Mouse (Mus musculus) brain, embryonic 14.5 days (tissue): ENCODE data around the gene Mogs. TPM values are rescaled to one million over a fixed set of nuclear protein-coding genes. Genes with fewer than 3 reads are reported as not detected.

Source experiments
- DNase-seq: peaks from one replicate; pipeline ENCODE4 v3.0.0-alpha.2; 2011; ENCODE audit warnings: low read depth
- CTCF ChIP-seq: fragments of 200-500 bp; IDR thresholded peaks from 2 replicates; pipeline ENCODE4 v1.5.1; 2012; ENCODE audit warnings: inconsistent platforms, mild to moderate bottlenecking, moderate library complexity, borderline replicate concordance; ENCODE audit not compliant: insufficient read depth, insufficient read length; ENCODE audit errors: extremely low read depth
- POLR2A ChIP-seq: fragments of 200-500 bp; IDR thresholded peaks from 2 replicates; pipeline ENCODE4 v1.6.1; 2012; ENCODE audit warnings: mild to moderate bottlenecking, inconsistent platforms, borderline replicate concordance; ENCODE audit not compliant: poor library complexity, insufficient read depth, insufficient read length, severe bottlenecking; ENCODE audit errors: extremely low read depth
- polyA plus RNA-seq: library from polyadenylated mRNA; depleted of rRNA; stranded (reverse); fragments of >200 nt; gene quantifications from 2 replicates; pipeline ENCODE4 v1.2.3, GENCODE M21; 2012

The Mogs gene
- polyA plus RNA-seq, 1 experiment: 45.3 TPM

DNA sequence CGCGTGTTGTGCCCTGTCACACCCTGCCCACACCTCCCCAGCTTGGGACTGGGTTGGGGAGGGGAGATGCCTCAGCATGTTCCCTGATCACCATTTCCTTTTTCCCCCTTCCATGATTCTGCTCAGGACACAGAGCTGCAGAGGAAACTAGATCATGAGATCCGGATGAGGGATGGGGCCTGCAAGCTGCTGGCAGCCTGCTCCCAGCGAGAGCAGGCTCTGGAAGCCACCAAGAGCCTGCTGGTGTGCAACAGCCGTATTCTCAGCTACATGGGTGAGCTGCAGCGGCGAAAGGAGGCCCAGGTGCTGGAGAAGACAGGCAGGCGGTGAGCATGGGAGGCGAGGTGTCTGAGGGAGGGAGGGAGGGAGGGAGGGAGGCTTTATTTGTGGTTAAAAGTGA, 30.5 kb downstream of the Mogs start:
- no peak for DNase-seq
- TF ChIP-seq POLR2A (no peak), CTCF (no peak)

DNA sequence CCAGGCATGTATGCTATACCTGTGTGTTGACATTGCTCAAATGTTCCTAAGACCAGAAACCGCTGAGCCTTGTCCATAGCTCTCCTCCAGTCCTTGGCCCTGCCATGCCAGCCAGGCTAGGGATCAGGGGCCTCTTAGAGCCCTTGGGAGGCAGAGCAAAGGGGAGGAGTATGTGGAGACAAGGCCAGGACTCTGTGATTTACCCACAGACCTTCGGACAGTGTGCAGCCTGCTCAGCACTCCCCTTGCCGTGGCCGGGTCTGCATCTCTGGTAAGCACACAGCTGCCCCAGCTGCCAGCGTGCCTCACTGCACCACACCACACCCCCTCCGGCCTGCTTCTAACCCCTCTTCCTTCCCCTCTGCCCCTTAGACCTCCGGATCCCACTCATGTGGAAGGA, 32.0 kb downstream of the Mogs start:
- TF ChIP-seq POLR2A (no peak), CTCF (no peak)
- DNase-seq: no peak

DNA sequence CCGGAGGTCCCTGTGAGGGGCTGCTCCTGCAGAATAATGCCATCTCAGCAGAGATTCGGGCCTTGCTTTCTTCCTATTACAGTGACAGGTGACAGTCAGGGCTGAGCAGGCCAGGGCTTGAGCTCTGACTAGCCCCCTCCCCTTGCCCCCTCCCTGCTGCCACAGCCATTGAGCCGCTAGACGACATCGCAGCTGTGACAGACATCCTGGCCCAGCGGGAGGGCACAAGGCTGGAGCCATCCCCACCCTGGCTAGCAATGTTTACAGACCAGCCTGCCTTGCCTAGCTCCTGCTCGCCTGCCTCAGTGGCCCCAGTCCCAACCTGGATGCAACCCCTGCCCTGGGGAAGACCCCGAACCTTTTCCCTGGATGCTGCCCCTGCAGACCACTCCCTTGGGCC, 36.4 kb downstream of the Mogs start:
- TF ChIP-seq POLR2A (no peak), CTCF (no peak)
- DNase-seq: no peak

DNA sequence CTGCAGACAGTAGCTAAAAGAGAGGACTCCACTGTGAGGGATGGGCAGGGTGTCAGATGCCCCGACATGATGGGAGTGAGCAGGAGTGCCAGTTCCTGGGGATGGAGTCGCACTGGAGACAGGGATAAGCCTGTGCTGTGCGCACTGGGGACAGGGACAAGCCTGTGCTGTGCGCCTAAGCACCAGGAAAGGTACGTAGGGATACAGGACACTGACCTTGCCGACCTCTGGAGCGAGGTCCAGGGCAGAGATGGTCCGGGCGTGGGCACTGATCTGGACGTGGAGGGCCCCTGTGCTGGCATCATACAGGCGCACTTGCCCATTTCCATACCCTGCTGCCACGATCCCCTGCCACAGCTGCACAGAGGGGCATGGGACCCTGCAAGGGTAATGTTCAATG, 37.7 kb downstream of the Mogs start:
- TF ChIP-seq CTCF: no peak
- TF ChIP-seq POLR2A: no peak
- DNase-seq: no peak

DNA sequence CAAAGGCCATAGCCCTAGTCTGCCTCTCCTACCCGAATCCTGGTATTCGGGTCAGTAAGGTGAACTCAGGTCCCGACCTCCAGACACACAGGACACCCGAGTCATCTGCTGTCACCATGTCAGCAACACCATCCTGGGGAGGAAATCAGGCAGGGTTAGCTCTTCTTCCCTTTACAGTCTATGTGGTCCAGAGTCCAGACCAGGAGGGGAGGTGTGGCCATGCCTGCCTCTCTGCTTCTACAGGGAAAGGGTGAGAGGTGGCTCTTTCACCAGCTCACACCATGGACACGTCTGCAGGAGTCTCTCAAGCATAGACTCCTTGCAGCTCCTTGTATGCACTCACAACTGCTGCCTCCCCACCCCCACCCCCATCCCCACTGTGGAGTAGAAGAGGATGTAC, 38.2 kb downstream of the Mogs start:
- DNase-seq: no peak
- TF ChIP-seq CTCF: no peak
- TF ChIP-seq POLR2A: no peak

DNA sequence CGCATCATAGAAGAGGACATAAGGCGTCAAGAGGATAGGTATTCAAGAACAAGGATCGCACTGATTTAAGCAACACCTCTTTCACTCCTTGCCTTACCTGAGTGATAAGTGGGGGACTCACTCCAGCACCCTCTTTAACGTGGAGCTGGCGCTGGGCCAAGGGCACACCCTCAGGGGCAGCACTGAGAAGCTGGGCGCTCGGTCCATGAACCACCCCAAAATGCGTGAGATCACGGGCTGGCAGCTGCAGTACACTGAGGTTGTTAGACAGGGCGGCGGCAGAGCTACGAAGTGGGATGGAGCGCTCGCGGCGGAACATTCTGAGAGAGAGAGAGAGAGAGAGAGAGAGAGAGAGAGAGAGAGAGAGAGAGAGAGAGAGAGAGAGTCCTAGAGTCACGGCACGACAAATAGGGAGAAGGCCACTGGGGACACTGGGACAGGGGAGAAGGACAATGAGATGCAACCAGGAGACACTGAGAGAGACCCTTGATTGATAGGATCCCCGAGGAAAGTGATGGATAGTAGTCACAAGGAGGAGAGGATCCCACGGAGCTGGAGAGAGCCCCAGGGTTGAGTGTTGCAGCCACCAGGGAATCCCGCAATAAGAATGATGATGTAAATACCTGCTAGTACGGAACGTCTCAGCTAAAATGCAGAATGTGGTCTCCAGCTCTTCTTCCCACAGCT, 40.4 kb downstream of the Mogs start:
- DNase-seq: peak; percentile 50

DNA sequence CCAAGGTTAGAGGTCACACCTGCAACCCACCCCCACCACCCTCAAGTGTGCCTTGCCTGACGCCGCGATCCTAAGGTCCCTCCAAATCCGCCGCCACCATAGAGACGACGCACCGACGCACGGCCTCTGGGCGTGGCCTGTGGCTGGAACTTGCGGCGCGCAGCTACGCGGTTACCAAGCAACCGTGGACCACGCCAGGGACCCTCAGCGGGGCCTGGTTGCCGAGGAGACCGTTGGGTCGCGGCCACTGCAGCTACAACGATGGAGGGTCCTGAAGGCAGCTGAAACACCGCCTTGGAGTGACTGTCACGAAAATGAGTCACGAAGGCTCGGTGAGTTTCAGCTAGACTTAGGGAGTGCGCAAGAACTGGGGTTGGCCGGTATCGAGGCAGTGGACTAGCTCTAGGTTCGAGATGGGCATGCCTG, 41.0 kb downstream of the Mogs start, which contains the start of the genes Wdr54 and 1700003E16Rik:
Gene Wdr54 (minus strand): TSS at position 139 of the 426 bp plus-strand sequence.
Gene 1700003E16Rik (plus strand): TSS at position 146 of the 426 bp plus-strand sequence.
- peak; percentile 94 for DNase-seq
- TF ChIP-seq POLR2A (no peak), CTCF (no peak)

More for the DNA sequence above, 40.4 kb downstream of the Mogs start:
- TF ChIP-seq CTCF: no peak
- no peak for TF ChIP-seq POLR2A

DNA sequence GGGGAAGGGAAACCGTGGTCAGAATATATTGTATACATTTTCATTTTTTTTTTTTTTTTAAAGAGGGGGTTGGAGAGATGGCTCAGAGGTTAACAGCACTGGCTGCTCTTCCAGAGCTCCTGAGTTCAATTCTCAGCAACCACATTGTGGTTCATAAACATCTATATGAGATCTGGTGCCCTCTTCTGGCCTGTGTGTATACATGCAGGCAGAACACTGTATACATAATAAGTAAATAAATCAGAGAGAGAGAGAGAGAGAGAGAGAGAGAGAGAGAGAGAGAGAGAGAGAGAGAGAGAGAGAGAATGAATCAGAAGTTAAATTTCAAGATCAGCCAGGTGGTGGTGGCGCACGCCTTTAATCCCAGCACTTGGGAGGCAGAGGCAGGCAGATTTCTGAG, 44.2 kb downstream of the Mogs start:
- peak; percentile 18; the same call in 1 of the 2 replicates for TF ChIP-seq CTCF
- peak; percentile 82 for DNase-seq

DNA sequence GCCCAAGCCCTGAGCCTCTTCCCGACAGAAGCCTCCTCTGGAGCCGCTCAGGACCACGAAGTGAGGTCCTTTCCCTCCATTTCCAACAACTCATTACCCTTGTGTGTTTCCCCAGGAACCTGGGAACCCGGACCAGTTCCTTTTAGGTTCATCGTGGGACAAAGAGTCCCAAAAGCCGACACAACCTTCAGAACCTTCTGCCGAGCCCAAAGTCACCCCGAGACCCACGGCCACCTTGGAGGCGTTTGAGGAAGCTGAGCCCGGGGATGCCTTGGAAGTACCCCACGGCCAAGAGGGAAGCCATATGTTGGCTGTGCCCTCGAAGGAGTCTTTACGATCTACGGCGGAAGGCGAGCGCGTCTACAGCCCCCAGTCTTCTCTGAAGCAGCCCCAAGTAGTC, 46.1 kb downstream of the Mogs start:
- DNase-seq: no peak
- TF ChIP-seq POLR2A (no peak), CTCF (no peak)

DNA sequence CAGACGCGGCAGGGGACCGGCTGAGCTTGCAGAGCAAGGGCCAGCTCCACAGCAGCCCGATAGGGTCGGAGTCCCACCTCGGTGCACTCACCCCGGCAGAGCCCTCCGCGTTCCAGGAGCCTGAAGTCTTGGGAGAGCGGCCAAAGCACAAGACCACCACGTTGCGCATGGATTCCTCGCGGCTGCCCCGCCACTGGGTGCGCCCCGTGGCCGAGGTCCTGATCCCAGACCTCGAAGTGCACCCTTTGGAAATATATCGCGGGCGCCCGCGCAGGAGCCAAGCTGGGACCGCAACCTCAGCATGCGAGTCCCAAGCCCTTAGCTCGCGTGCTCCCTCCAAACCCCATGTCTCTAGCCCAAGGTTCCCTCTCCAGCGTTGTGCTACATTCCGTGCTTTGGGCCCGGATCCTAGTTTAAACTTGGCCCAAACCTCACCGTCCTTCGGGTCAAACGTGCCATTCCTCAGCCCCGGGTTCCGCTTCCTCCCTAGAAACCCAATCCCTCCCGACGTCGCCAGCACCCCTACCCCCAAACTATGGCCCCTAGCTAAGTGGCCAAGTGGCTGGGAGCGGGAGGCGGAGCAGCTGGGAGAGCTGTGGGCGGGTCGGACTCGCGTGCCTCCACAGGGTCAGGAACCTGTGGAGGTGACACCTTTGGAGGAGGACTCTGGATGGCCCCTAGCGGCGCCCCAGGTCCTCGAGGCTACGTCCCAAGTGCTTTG, 46.8 kb downstream of the Mogs start:
- no peak for DNase-seq
- TF ChIP-seq CTCF (no peak), POLR2A (no peak)

DNA sequence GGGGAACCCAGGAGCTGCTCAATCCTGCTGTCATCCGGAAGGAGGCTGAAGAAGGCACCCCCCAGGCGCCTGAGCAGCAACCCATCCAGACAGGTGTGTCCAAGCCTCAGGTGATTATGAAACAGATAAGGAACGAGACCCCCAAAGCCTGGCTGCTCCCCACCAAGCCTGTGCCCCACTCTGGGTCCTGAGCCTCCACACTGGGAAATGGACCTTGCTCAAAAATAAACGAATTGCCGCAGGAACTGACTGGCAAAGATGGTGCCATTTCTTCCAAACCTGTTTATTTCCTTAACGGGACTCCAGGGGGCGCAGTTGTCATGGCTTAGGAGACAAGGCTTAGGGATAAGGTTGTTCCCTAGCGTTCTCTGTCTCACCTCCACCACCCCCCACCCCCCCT, 47.4 kb downstream of the Mogs start:
- TF ChIP-seq CTCF (peak; percentile 79), POLR2A (no peak)
- peak; percentile 80 for DNase-seq
